Mouse (Mus musculus): ENCODE results near the gene Nek11. TPM values are rescaled to one million over a fixed set of nuclear protein-coding genes. Genes with fewer than 3 reads are reported as not detected.

The Nek11 gene
- polyA plus RNA-seq, 1 experiment from 2014 or later, result 2.8 TPM

Other genes with a start within 250 kb of the Nek11 start
- gene Aste1, start 132 bp downstream of the Nek11 start, polyA plus RNA-seq (2014; fragmentation: Nextera tagmentation; extraction: Ambion mirVana), result 14.9 and 16.5 TPM in 2 replicates
- 65.3 and 83.1 TPM in 2 replicates for gene Atp2c1, start 131.8 kb upstream of the Nek11 start, polyA plus RNA-seq (2014; fragmentation: Nextera tagmentation; extraction: Ambion mirVana)
- 23.0 and 26.8 TPM in 2 replicates for gene Pik3r4, start 247.5 kb upstream of the Nek11 start, polyA plus RNA-seq (2014; fragmentation: Nextera tagmentation; extraction: Ambion mirVana)

Data from hindbrain, embryonic 11.5 days (tissue).